Mouse (Mus musculus) heart, postnatal 10 days (tissue): ENCODE results near the gene Sf3b1. TPM values are rescaled to one million over a fixed set of nuclear protein-coding genes. Genes with fewer than 3 reads are reported as not detected.
"Not testable (repeated sequence)": the region's sequence is repeated elsewhere in the genome, so short reads cannot be mapped to it uniquely, and the experiment has no call there.

ENCODE experiments used
- DNase-seq, 2 experiments: peaks; one replicate each; pipeline ENCODE4 v3.0.0; 2021
- intact Hi-C: fragments of 180-260 bp; cut with DNase I; formaldehyde crosslinking; loops from one replicate; pipeline ENCODE4 v1.15.1; 2025
- total RNA-seq, 2 experiments: library from RNA; stranded (reverse); gene quantifications; 2 replicates each; pipeline ENCODE4 v1.2.3; 2021

The Sf3b1 gene
- total RNA-seq, 2 experiments from 2014 or later = 115 to 139 TPM

GRCm38 (mm10) chr1:55029446-55029845 lies 2.2 kb upstream of the Sf3b1 start:
- intact Hi-C loops = no loop called here
- no peak for DNase-seq

- intact Hi-C loops = no loop called here
- DNase-seq = peak; percentile 19 to 24
Observed at GRCm38 (mm10) chr1:55028512-55029249, 1.4 kb upstream of the Sf3b1 start.

- DNase-seq = no peak
- intact Hi-C loops = loop anchor here (1.0 to 2.0 kb wide), 3 partner anchors 24 to 103 kb away; partner anchors contain the start of genes Coq10b and Mob4
Observed at GRCm38 (mm10) chr1:55027966-55028365, 685 bp upstream of the Sf3b1 start.

- intact Hi-C loops = loop anchor here (1.0 to 2.0 kb wide), 3 partner anchors 26 to 104 kb away; partner anchors contain the start of genes Coq10b and Mob4
Observed at GRCm38 (mm10) chr1:55026444-55027252, 633 bp downstream of the Sf3b1 start.

GRCm38 (mm10) chr1:55025656-55026430 lies 1.4 kb downstream of the Sf3b1 start:
- intact Hi-C loops = loop anchor here (2.0 kb wide), 1 partner anchor 105 kb away; the partner anchor contains the start of gene Mob4
- DNase-seq = peak; percentile 25 to 27

More at GRCm38 (mm10) chr1:55026444-55027252, 633 bp downstream of the Sf3b1 start:
- DNase-seq = no peak

GRCm38 (mm10) chr1:55021907-55022306 lies 5.4 kb downstream of the Sf3b1 start:
- intact Hi-C loops = no loop called here

GRCm38 (mm10) chr1:55012513-55012912 lies 14.8 kb downstream of the Sf3b1 start:
- intact Hi-C loops = no loop called here
- DNase-seq = no peak

More at GRCm38 (mm10) chr1:55021907-55022306, 5.4 kb downstream of the Sf3b1 start:
- no peak for DNase-seq

- DNase-seq, intact Hi-C loops: not testable (repeated sequence)
Observed at GRCm38 (mm10) chr1:55008313-55008712, 19.0 kb downstream of the Sf3b1 start.

GRCm38 (mm10) chr1:54993581-54993980 lies 33.7 kb downstream of the Sf3b1 start:
- intact Hi-C loops = loop anchor here (5.0 kb wide), 1 partner anchor 89 kb away; no protein-coding TSS in a partner anchor
- peak in 1 of 2 experiments; percentile 8 for DNase-seq

- intact Hi-C loops = no loop called here
Observed at GRCm38 (mm10) chr1:54986248-54986647, 41.0 kb downstream of the Sf3b1 start.

GRCm38 (mm10) chr1:54985831-54986230 lies 41.5 kb downstream of the Sf3b1 start:
- no peak for DNase-seq
- intact Hi-C loops = no loop called here

More at GRCm38 (mm10) chr1:54986248-54986647, 41.0 kb downstream of the Sf3b1 start:
- no peak for DNase-seq

- DNase-seq = no peak
- intact Hi-C loops = no loop called here
Observed at GRCm38 (mm10) chr1:54984154-54984553, 43.1 kb downstream of the Sf3b1 start.

GRCm38 (mm10) chr1:54983339-54983738 lies 43.9 kb downstream of the Sf3b1 start:
- intact Hi-C loops = loop anchor here (2.0 kb wide), 1 partner anchor 151 kb away; no protein-coding TSS in a partner anchor
- peak; percentile 27 to 30 for DNase-seq

GRCm38 (mm10) chr1:54982636-54983035 lies 44.6 kb downstream of the Sf3b1 start:
- intact Hi-C loops = loop anchor here (2.0 kb wide), 1 partner anchor 150 kb away; no protein-coding TSS in a partner anchor

GRCm38 (mm10) chr1:54979226-54979984 lies 47.9 kb downstream of the Sf3b1 start:
- peak; percentile 33 to 58 for DNase-seq

More at GRCm38 (mm10) chr1:54982636-54983035, 44.6 kb downstream of the Sf3b1 start:
- no peak for DNase-seq

GRCm38 (mm10) chr1:54971687-54972404 lies 55.4 kb downstream of the Sf3b1 start:
- intact Hi-C loops = no loop called here
- DNase-seq = no peak

More at GRCm38 (mm10) chr1:54979226-54979984, 47.9 kb downstream of the Sf3b1 start:
- intact Hi-C loops = loop anchor here (2.0 to 5.0 kb wide), 3 partner anchors 52 to 313 kb away; partner anchors contain the start of gene Ankrd44

- intact Hi-C loops = no loop called here
- DNase-seq = no peak
Observed at GRCm38 (mm10) chr1:54966858-54967257, 60.4 kb downstream of the Sf3b1 start.

GRCm38 (mm10) chr1:54965159-54965995 lies 61.9 kb downstream of the Sf3b1 start:
- intact Hi-C loops = no loop called here

More at GRCm38 (mm10) chr1:54965159-54965995, 61.9 kb downstream of the Sf3b1 start:
- no peak for DNase-seq
